Mouse (Mus musculus) lung, embryonic 16.5 days (tissue): Measurements from ENCODE around the gene AI481877. TPM values are rescaled to one million over a fixed set of nuclear protein-coding genes. Genes with fewer than 3 reads are reported as not detected.

Experiments used
- ATAC-seq: fragments of 200-750 bp; cut with Nextera tagmentation; 2 replicates; pipeline ENCODE4 v1.8.0; 2017; ENCODE audit warnings: low read depth, mild to moderate bottlenecking, moderate library complexity
- H3K27ac ChIP-seq: fragments of 300-500 bp; sonication (generic); 2 replicates; pipeline ENCODE4 v1.5.1; 2014; ENCODE audit warnings: mild to moderate bottlenecking, control low read depth, low read length
- H3K27me3 ChIP-seq: fragments of 300-500 bp; sonication (generic); 2 replicates; pipeline ENCODE4 v1.6.1; 2014; ENCODE audit warnings: low read depth, low read length, mixed read lengths; ENCODE audit not compliant: control insufficient read depth, insufficient read depth
- H3K36me3 ChIP-seq: fragments of 300-500 bp; sonication (generic); 2 replicates; pipeline ENCODE4 v1.6.1; 2014; ENCODE audit warnings: low read length; ENCODE audit not compliant: control insufficient read depth, insufficient read depth
- H3K4me1 ChIP-seq: fragments of 300-500 bp; sonication (generic); replicated peaks from 2 replicates; pipeline ENCODE4 v1.6.1; 2014; ENCODE audit warnings: low read length, mixed read lengths; ENCODE audit not compliant: control insufficient read depth, insufficient read depth
- H3K4me2 ChIP-seq: fragments of 300-500 bp; sonication (generic); 2 replicates; pipeline ENCODE4 v1.6.1; 2014; ENCODE audit warnings: low read depth, low read length, control low read depth
- H3K4me3 ChIP-seq: fragments of 300-500 bp; sonication (generic); 2 replicates; pipeline ENCODE4 v1.5.1; 2014; ENCODE audit warnings: mild to moderate bottlenecking, low read length, control low read depth
- H3K9ac ChIP-seq: fragments of 300-500 bp; sonication (generic); 2 replicates; pipeline ENCODE4 v1.6.1; 2014; ENCODE audit warnings: low read length, control low read depth
- H3K9me3 ChIP-seq: fragments of 300-500 bp; sonication (generic); 2 replicates; pipeline ENCODE4 v1.6.1; 2016; ENCODE audit warnings: low read length; ENCODE audit not compliant: control insufficient read depth
- WGBS: fragments of 180-500 bp; shearing (Covaris S2); extraction: QIAGEN DNeasy Blood & Tissue Kit; methylation state at CpG from one replicate; pipeline ENCODE4 v1.1.7; 2014; 5-methylcytosine and 5-hydroxymethylcytosine counted together
- polyA plus RNA-seq: library from polyadenylated mRNA; unstranded; fragments of >200 nt; fragmentation: Nextera tagmentation; extraction: Ambion mirVana; gene quantifications from 2 replicates; pipeline ENCODE4 v1.2.1, GENCODE M21; 2015

AI481877 gene
- polyA plus RNA-seq, 1 experiment from 2014 or later = not detected

DNA sequence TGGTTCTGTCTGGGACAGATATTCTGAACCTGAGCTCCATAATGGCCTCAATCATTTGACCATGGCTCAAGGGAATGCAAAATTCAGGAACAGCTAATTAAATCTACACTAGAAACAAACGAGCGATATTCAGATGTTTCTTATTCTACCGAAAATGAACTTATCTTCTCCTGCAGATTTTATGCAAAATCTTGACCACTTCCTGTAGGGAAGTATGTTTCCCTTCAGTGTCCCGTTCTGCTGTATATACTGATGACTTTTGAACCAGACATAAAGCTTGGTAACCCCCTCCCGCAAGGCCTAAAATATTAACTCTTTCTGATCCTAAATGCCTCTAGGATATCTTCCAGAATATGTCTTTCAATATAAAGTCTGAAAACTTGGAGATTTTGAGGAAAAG is 12.1 kb upstream of the AI481877 start:
- 46% methylated on average over 5 of the region's 5 CpGs for WGBS
- H3K36me3 ChIP-seq = no peaks in the 10 kb centered on the region
- H3K27ac ChIP-seq = no peak overlapping the region
- no peaks in the 10 kb centered on the region for H3K9me3 ChIP-seq
- H3K4me3 ChIP-seq = no peak overlapping the region
- no peaks in the 10 kb centered on the region for H3K27me3 ChIP-seq
- no peaks in the 10 kb centered on the region for H3K4me1 ChIP-seq
- no peak for ATAC-seq
- H3K9ac ChIP-seq = no peak overlapping the region
- no peak overlapping the region for H3K4me2 ChIP-seq

DNA sequence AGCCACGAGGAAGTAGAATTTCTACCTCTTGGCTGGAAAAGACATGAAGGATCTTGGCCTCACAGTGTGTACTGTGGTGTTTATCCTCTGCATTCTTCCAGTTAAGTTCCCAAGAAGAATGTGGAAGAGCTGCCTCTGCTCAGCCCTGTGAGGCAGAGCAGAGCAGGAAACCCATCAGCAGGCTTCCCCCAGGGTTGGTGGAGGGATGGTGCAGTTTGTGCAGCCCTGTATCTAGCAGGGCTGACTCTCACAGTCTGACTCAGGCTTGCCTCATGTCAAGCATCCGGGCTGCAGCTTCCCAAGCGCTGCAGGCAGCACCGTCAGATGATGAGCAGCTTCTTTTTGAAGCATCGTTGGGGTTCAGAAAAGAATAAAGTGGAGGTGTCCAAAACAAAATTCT is 10.3 kb upstream of the AI481877 start:
- Histone ChIP-seq H3K27ac (no peak overlapping the region), H3K36me3 (no peaks in the 10 kb centered on the region), H3K27me3 (no peaks in the 10 kb centered on the region), H3K4me2 (no peak overlapping the region), H3K4me3 (no peak overlapping the region), H3K4me1 (no peaks in the 10 kb centered on the region), H3K9ac (no peak overlapping the region; the same call in 1 of the 2 replicates), H3K9me3 (no peaks in the 10 kb centered on the region)
- WGBS = 58% methylated on average over 5 of the region's 5 CpGs
- ATAC-seq = 0 out of 2 replicates have a peak, but pooled peaks have one; percentile 17

DNA sequence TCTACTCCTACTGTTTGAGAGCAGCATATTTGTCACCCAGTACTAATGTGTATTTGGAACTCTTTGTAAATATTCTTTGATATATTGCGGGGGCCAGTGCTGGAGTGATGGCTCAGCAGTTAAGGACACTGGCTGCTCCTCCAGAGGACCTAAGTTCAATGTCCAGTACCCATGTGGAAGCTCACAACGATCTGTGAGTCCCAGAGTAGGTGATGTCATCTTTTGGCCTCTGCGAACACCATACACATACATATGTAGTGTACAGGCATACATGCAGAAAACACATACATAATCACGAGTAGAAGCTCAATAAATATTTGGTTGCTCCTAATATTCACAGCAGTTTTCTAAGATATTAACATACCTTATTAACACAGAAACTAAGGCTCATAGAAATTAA is 9.8 kb downstream of the AI481877 start:
- Histone ChIP-seq H3K27me3 (no peaks in the 10 kb centered on the region), H3K27ac (no peak overlapping the region), H3K4me2 (no peak overlapping the region), H3K4me1 (no peaks in the 10 kb centered on the region), H3K9ac (no peak overlapping the region), H3K4me3 (no peak overlapping the region), H3K9me3 (no peaks in the 10 kb centered on the region), H3K36me3 (no peaks in the 10 kb centered on the region)
- WGBS = 67% methylated on average over 4 of the region's 4 CpGs
- ATAC-seq = no peak

DNA sequence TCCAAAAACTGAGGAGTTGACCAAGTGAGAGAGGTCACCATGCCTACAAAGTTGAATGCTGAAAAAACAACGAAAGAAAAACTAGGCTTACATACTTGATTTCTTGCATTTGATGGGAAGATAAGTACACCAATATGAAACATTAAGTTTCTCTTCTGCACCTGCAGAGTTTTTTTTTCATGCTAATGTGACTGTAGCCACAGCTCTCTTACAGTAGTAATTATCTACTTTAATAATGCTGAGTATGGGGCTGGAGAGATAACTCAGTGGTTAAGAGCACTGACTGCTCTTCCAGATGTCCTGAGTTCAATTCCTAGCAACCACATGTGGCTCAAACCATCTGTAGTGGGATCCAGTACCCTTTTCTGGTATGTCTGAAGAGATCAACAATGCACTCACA is 13.7 kb downstream of the AI481877 start:
- Histone ChIP-seq H3K27me3 (no peaks in the 10 kb centered on the region), H3K4me1 (no peaks in the 10 kb centered on the region), H3K9me3 (no peaks in the 10 kb centered on the region), H3K4me3 (no peak overlapping the region), H3K27ac (no peak overlapping the region), H3K36me3 (no peaks in the 10 kb centered on the region), H3K9ac (no peak overlapping the region), H3K4me2 (no peak overlapping the region)
- 84% methylated on average over 1 of the region's 1 CpGs for WGBS
- no peak for ATAC-seq

DNA sequence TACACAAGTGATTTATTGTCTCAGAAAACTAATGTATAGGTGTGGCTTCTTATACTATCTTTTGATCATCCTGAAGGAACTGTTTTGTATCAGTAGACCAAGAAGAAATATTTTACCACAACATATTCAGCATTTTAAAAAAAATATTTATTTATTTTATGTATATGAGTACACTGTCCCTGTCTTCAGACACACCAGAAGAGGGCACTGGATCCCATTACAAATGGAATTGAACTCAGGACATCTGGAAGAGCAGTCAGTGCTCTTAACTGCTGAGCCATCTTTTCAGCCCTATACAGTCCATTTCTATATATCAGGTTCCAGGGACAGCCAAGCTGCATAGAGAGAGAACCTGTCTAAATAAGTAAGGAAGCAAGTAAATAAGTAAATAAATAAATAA is 15.2 kb downstream of the AI481877 start:
- ATAC-seq = no peak
- no peaks in the 10 kb centered on the region for H3K4me1 ChIP-seq
- H3K9ac ChIP-seq = no peak overlapping the region
- no peaks in the 10 kb centered on the region for H3K27me3 ChIP-seq
- H3K4me2 ChIP-seq = no peak overlapping the region
- no peak overlapping the region for H3K4me3 ChIP-seq
- no peaks in the 10 kb centered on the region for H3K36me3 ChIP-seq
- H3K27ac ChIP-seq = no peak overlapping the region
- no peaks in the 10 kb centered on the region for H3K9me3 ChIP-seq

DNA sequence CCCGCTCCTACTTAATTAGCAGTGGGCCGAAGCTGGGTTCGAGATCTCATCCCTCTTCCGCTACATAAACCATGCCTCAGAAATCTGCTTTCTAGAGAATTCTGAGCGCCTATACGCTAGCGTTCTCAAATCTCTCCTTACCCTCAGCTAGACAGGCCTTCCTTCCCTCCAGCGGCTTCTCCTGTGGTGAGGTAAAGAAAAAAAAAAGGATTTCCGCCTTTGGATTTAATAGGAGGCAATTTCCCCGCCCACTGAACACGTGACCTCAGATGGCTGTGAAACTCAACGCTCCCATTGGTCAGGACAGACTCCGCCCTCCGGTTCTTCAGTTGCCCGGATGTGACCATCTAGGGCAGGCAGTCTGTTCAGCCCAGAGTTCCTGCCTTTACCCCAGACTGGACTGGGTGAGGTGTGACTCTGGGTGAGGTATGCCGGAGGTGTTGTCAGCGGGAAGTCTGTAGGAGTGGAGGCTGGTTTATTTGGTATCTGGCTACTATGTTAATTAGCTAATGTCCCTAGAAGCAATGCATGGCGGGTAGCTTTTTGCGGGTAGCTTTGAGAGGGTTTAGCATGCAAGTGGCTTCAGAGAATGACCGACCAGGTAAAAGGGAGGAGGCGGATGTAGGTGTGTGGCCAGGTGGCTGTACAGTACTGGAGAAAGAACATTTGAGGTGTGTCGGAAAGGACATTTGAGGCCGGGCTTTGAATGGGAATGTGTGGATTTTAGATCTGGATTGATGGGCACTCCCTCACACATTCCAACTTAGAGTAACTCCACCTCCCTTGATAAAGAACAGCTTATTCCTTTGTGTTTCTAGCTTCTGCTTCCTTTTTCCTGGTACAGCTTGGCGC is 20.9 kb downstream of the AI481877 start:
- no peak for ATAC-seq
- Histone ChIP-seq H3K36me3 (no peaks in the 10 kb centered on the region), H3K4me3 (no peak overlapping the region), H3K27ac (no peak overlapping the region), H3K4me2 (no peak overlapping the region), H3K9me3 (no peaks in the 10 kb centered on the region), H3K4me1 (no peaks in the 10 kb centered on the region), H3K9ac (no peak overlapping the region), H3K27me3 (no peaks in the 10 kb centered on the region)
- WGBS = 90% methylated on average over 24 of the region's 24 CpGs

DNA sequence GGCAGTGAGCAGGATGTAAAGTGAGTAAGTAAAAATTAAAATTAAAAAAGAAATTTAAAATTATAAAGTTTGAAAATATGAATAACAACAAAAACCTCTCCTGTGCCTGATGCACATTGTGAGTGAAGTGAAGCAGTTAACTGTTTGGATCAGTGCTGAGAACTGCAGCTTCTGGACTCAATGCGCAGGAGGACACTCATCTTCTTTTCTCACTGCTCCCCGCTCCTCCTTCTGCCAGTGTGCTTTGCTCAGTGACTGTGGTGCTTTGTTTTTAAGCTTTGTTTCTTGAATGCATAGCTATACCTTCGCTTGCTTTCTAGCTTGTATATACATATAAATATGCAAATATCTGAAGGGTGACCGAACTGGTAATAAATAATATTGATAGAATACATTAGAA is 30.1 kb downstream of the AI481877 start:
- no peaks in the 10 kb centered on the region for H3K4me1 ChIP-seq
- ATAC-seq = no peak
- no peak overlapping the region for H3K4me3 ChIP-seq
- no peaks in the 10 kb centered on the region for H3K27me3 ChIP-seq
- no peaks in the 10 kb centered on the region for H3K9me3 ChIP-seq
- H3K4me2 ChIP-seq = no peak overlapping the region
- no peak overlapping the region for H3K9ac ChIP-seq
- no peaks in the 10 kb centered on the region for H3K36me3 ChIP-seq
- no peak overlapping the region for H3K27ac ChIP-seq
- 83% methylated on average over 4 of the region's 4 CpGs for WGBS

DNA sequence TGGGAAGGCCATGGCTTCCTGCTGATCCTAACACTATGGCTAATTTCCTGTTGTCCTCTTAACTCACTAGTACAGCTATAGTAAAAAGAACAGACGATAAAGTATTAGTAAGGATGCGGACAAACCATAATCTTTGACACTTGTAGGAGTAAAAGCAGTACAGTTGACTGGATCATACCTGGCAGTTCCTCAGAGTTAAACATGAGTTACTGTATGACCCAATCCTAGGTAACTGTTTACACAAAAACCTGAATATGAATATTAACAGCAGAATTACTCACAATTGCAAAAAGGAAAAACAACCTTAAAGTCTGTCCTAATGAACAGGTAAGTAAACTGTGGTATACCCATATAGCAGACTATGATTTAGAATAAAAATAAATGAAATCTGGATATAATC is 30.9 kb downstream of the AI481877 start:
- Histone ChIP-seq H3K4me2 (no peak overlapping the region), H3K4me1 (no peaks in the 10 kb centered on the region), H3K36me3 (no peaks in the 10 kb centered on the region), H3K27ac (no peak overlapping the region), H3K4me3 (no peak overlapping the region), H3K9ac (no peak overlapping the region), H3K27me3 (no peaks in the 10 kb centered on the region), H3K9me3 (no peaks in the 10 kb centered on the region)
- whole genome bisulfite sequencing = 57% methylated on average over 2 of the region's 2 CpGs
- ATAC-seq = no peak

DNA sequence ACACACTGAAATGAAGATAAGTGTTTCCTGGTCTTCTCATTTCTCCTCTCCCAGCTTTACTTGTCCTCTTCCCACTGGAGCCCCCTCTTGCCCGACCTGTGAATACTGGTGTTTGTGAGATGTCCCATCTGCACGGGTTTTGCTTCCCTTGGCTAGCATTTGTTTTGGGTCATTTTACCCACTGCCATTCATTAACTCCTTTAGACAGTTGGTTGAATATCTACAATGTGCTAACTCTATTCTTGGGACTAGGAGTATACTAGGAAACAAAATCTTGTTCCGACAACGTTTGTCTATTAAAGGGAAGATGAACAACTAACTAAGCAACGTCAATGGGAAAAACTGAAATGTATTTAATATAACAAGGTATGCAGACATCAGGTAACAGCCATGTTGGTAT is 32.1 kb downstream of the AI481877 start:
- ATAC-seq = no peak
- Histone ChIP-seq H3K4me1 (no peaks in the 10 kb centered on the region), H3K4me3 (no peak overlapping the region), H3K27ac (no peak overlapping the region), H3K4me2 (no peak overlapping the region), H3K36me3 (no peaks in the 10 kb centered on the region), H3K27me3 (no peaks in the 10 kb centered on the region), H3K9ac (no peak overlapping the region), H3K9me3 (no peaks in the 10 kb centered on the region)
- WGBS = 54% methylated on average over 5 of the region's 5 CpGs
